Mouse (Mus musculus): ENCODE measurements around the gene AC140267.1. TPM values are rescaled to one million over a fixed set of nuclear protein-coding genes. Genes with fewer than 3 reads are reported as not detected.

Gene AC140267.1
- polyA plus RNA-seq, 1 experiment from 2014 or later: not detected

DNA sequence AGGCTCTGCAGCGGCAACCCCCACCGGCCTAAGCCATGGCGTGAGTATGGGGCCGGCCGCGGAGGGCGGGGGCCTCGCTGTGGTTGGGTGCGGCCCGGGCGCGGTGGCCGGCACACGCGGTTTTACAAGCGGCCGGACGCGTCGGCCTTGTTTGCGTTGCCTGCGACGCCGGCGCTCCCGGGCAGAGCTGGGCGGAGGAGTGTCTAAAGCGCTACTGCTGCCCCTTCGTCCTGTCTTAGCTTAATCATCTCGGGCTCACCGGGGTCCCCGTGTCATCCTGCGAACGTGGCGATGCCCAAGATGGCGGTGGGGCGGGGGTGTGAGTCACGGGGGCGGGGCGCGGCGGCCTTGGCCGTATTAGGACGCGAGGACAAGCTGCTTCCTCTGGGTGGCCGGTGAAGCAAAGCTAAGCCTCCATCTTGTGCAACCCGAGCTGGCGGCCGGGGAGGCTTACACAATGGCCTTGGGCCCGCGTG lies 20.0 kb downstream of the AC140267.1 start:
- H3K4me1 ChIP-seq (ENCODE audit: control insufficient read depth, insufficient read depth, low read length): peaks cover 33% of the 10 kb centered on the region
- peaks cover 31% of the 10 kb centered on the region for H3K36me3 ChIP-seq (ENCODE audit: control insufficient read depth, insufficient read depth, low read length)
- no peaks in the 10 kb centered on the region for H3K9me3 ChIP-seq (ENCODE audit: control insufficient read depth, low read depth, low read length)
- peak overlapping the region; percentile 100 for H3K9ac ChIP-seq (replicated peaks; ENCODE audit: low read depth, low read length)
- H3K27ac ChIP-seq (ENCODE audit: low read length): peak overlapping the region; percentile 99
- WGBS: 0% methylated on average over 51 of the region's 51 CpGs
- peak overlapping the region; percentile 96 for H3K4me2 ChIP-seq (replicated peaks; ENCODE audit: low read depth, low read length)
- ATAC-seq (ENCODE audit: insufficient number of reproducible peaks, insufficient read depth, low FRiP score, low read depth): peak; percentile 35
- H3K27me3 ChIP-seq (ENCODE audit: control insufficient read depth, insufficient read depth, low read length): no peaks in the 10 kb centered on the region
- peak overlapping the region; percentile 100 for H3K4me3 ChIP-seq (ENCODE audit: low read depth, low read length)

DNA sequence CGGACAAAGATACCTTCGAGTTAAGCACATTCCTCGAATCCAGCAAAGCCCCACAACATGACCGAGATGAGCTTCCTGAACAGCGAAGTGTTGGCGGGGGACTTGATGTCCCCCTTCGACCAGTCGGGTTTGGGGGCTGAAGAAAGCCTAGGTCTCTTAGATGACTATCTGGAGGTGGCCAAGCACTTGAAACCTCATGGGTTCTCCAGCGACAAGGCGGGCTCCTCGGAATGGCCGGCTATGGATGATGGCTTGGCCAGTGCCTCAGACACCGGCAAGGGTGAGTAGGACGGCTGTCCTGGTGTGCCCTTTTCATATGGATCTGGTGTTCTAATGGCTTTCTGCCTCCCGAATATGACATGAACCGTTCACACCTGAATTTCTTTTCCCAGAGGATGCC lies 20.6 kb downstream of the AC140267.1 start:
- peaks cover 25% of the 10 kb centered on the region for H3K36me3 ChIP-seq (ENCODE audit: control insufficient read depth, insufficient read depth, low read length)

DNA sequence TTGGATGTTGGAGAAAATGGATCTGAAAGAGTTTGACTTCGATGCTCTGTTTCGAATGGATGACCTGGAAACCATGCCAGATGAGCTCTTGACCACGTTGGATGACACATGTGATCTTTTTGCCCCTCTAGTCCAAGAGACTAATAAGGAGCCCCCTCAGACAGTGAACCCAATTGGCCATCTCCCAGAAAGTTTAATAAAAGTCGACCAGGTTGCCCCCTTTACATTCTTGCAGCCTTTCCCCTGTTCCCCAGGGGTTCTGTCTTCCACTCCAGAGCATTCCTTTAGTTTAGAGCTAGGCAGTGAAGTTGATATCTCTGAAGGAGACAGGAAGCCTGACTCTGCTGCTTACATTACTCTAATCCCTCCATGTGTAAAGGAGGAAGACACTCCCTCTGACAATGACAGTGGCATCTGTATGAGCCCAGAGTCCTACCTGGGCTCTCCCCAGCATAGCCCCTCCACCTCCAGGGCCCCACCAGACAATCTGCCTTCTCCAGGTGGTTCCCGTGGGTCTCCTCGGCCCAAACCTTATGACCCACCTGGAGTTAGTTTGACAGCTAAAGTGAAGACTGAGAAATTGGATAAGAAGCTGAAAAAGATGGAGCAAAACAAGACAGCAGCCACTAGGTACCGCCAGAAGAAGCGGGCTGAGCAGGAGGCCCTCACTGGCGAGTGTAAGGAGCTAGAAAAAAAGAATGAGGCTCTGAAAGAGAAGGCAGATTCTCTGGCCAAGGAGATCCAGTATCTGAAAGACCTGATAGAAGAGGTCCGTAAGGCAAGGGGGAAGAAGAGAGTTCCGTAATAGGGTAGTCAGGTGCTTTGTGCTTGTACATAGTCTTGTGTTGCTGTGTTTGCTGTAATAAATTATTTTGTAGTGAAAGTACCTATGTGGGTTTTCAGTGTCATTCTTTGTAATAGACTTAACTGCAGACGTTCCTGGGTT lies 21.3 kb downstream of the AC140267.1 start:
- H3K27me3 ChIP-seq (ENCODE audit: control insufficient read depth, insufficient read depth, low read length): no peaks in the 10 kb centered on the region
- peaks cover 20% of the 10 kb centered on the region for H3K36me3 ChIP-seq (ENCODE audit: control insufficient read depth, insufficient read depth, low read length)
- peak overlapping the region; percentile 99 for H3K27ac ChIP-seq (ENCODE audit: low read length)
- H3K9me3 ChIP-seq (ENCODE audit: control insufficient read depth, low read depth, low read length): no peaks in the 10 kb centered on the region
- peak overlapping the region; percentile 100 for H3K9ac ChIP-seq (replicated peaks; ENCODE audit: low read depth, low read length)
- peaks cover 33% of the 10 kb centered on the region for H3K4me1 ChIP-seq (ENCODE audit: control insufficient read depth, insufficient read depth, low read length)
- WGBS: 56% methylated on average over 12 of the region's 12 CpGs
- no peak for ATAC-seq (ENCODE audit: insufficient number of reproducible peaks, insufficient read depth, low FRiP score, low read depth)
- peak overlapping the region; percentile 96 for H3K4me2 ChIP-seq (replicated peaks; ENCODE audit: low read depth, low read length)
- H3K4me3 ChIP-seq (ENCODE audit: low read depth, low read length): peak overlapping the region; percentile 100

More for the DNA sequence above, 20.6 kb downstream of the AC140267.1 start:
- Histone ChIP-seq H3K9me3 (ENCODE audit: control insufficient read depth, low read depth, low read length) (no peaks in the 10 kb centered on the region), H3K4me2 (replicated peaks; ENCODE audit: low read depth, low read length) (peak overlapping the region; percentile 96), H3K9ac (replicated peaks; ENCODE audit: low read depth, low read length) (peak overlapping the region; percentile 100), H3K4me1 (ENCODE audit: control insufficient read depth, insufficient read depth, low read length) (peaks cover 33% of the 10 kb centered on the region), H3K27me3 (ENCODE audit: control insufficient read depth, insufficient read depth, low read length) (no peaks in the 10 kb centered on the region), H3K4me3 (ENCODE audit: low read depth, low read length) (peak overlapping the region; percentile 100), H3K27ac (ENCODE audit: low read length) (peak overlapping the region; percentile 99)
- no peak for ATAC-seq (ENCODE audit: insufficient number of reproducible peaks, insufficient read depth, low FRiP score, low read depth)
- 5% methylated on average over 16 of the region's 16 CpGs for WGBS

DNA sequence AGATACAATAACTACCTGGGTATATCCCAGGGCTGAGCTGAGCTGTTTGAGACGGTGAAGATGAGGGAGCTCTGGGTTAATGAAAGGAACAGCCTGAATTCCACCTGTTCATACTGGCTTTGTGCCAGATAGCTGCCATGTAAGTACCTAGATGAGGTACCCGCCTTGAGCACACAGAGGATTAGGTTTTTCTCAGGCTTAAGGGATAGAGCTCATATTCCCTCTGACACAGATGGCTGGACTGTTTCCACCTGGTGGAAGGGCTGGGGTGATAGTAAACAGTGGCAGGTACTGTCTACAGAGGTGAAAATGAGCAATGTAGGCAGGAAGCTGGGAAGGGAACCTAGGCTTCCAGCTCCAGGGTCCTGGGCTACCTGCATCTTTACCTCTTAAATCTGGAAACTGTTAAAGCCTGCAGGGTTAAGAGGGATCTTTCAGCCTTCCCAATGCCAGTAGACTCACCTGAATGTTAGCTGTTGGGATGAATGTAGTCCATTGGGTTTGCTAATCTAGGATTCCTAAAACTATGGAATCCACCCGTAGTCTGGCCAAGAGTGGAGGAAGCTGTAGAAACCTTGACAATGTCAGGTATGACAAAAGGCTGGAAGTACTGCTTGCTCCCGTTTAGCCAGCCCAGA lies 22.1 kb downstream of the AC140267.1 start:
- H3K4me3 ChIP-seq (ENCODE audit: low read depth, low read length): no peak overlapping the region
- no peak for ATAC-seq (ENCODE audit: insufficient number of reproducible peaks, insufficient read depth, low FRiP score, low read depth)

DNA sequence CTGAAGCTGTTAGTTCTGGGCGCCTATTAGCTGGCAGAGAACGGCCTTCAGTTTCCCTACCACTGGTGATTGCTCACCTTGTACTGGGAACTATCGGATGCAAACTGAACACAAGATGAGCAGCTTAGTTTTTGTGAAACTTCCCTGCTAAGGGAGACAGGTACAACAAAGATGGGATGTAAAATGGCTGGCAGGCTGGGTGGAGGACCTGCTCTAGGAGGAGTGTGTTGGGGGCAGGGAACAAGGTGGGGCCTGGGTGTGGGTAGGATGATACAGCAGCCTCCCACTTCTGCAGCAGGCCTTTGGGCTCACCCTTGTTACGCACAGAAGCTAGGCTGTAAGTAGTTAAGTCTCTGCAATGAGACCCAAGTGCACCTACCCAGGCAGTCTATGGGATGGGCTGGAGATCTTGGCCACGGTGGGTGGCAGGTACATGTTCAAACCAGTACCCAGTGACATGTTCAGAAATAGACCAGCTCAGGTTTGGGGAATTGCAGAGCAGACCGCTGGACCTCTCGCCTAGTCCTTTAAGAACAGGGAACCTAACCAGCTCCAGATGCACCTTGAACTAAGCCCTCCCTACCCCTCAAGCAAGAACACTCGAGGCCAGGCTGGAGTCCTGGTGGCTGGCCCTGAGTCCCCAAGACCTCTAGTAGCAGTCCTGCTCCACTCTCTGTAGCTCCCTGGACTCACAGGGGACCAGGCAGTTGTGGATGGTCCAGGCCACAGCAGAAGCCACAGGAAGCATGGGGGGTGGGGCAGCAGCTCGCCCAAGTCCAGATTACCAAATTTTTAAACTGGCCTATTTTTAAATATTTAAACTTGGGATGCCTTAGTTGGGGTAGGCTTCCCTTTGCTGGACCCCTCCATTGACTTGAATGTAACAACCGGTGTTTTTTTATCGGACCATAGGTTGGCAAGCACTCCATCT lies 22.9 kb downstream of the AC140267.1 start:
- Histone ChIP-seq H3K4me2 (replicated peaks; ENCODE audit: low read depth, low read length) (no peak overlapping the region), H3K4me3 (ENCODE audit: low read depth, low read length) (no peak overlapping the region), H3K27ac (ENCODE audit: low read length) (peak overlapping the region; percentile 29; the same call in 1 of the 2 replicates), H3K9ac (replicated peaks; ENCODE audit: low read depth, low read length) (no peak overlapping the region), H3K36me3 (ENCODE audit: control insufficient read depth, insufficient read depth, low read length) (peaks cover 19% of the 10 kb centered on the region), H3K4me1 (ENCODE audit: control insufficient read depth, insufficient read depth, low read length) (peaks cover 29% of the 10 kb centered on the region), H3K9me3 (ENCODE audit: control insufficient read depth, low read depth, low read length) (no peaks in the 10 kb centered on the region), H3K27me3 (ENCODE audit: control insufficient read depth, insufficient read depth, low read length) (no peaks in the 10 kb centered on the region)
- 55% methylated on average over 11 of the region's 11 CpGs for WGBS
- no peak for ATAC-seq (ENCODE audit: insufficient number of reproducible peaks, insufficient read depth, low FRiP score, low read depth)

More for the DNA sequence above, 22.1 kb downstream of the AC140267.1 start:
- WGBS: 11% methylated on average over 4 of the region's 4 CpGs
- Histone ChIP-seq H3K9ac (replicated peaks; ENCODE audit: low read depth, low read length) (no peak overlapping the region), H3K36me3 (ENCODE audit: control insufficient read depth, insufficient read depth, low read length) (peaks cover 19% of the 10 kb centered on the region), H3K9me3 (ENCODE audit: control insufficient read depth, low read depth, low read length) (no peaks in the 10 kb centered on the region), H3K4me1 (ENCODE audit: control insufficient read depth, insufficient read depth, low read length) (peaks cover 29% of the 10 kb centered on the region), H3K4me2 (replicated peaks; ENCODE audit: low read depth, low read length) (peak overlapping the region; percentile 96), H3K27ac (ENCODE audit: low read length) (peak overlapping the region; percentile 99; the same call in 1 of the 2 replicates), H3K27me3 (ENCODE audit: control insufficient read depth, insufficient read depth, low read length) (no peaks in the 10 kb centered on the region)

DNA sequence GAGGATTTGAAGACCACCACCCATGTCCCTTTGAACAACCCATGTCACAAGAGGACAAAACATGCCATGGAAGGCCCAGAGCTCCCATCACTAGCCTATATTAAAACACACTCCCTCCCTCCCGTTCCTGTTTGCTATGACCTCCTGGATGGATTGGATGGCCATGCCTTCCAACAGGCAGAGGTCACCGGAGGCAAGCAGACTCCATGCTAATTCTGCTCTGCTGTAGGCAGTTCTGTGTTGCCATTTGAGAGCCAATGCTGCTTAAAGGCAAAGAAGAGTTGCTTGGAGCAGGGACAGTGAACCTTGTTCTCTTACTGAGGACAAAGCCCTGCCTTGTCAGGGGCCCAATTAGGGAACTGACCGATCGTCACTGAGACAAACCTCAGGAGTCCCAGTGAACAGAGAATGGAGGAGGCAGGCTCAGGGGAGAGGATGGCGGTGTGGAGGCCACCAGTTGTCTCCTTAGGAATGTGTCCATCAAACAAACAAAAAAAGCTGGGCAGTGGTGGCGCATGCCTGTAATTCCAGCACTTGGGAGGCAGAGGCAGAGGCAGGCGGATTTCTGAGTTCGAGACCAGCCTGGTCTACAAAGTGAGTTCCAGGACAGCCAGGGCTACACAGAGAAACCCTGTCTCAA lies 23.9 kb downstream of the AC140267.1 start:
- Histone ChIP-seq H3K4me3 (ENCODE audit: low read depth, low read length) (no peak overlapping the region), H3K9me3 (ENCODE audit: control insufficient read depth, low read depth, low read length) (no peaks in the 10 kb centered on the region), H3K27me3 (ENCODE audit: control insufficient read depth, insufficient read depth, low read length) (no peaks in the 10 kb centered on the region), H3K36me3 (ENCODE audit: control insufficient read depth, insufficient read depth, low read length) (peaks cover 19% of the 10 kb centered on the region), H3K4me1 (ENCODE audit: control insufficient read depth, insufficient read depth, low read length) (peaks cover 21% of the 10 kb centered on the region), H3K9ac (replicated peaks; ENCODE audit: low read depth, low read length) (no peak overlapping the region), H3K27ac (ENCODE audit: low read length) (no peak overlapping the region), H3K4me2 (replicated peaks; ENCODE audit: low read depth, low read length) (no peak overlapping the region)
- WGBS: 72% methylated on average over 8 of the region's 8 CpGs
- ATAC-seq (ENCODE audit: insufficient number of reproducible peaks, insufficient read depth, low FRiP score, low read depth): no peak

DNA sequence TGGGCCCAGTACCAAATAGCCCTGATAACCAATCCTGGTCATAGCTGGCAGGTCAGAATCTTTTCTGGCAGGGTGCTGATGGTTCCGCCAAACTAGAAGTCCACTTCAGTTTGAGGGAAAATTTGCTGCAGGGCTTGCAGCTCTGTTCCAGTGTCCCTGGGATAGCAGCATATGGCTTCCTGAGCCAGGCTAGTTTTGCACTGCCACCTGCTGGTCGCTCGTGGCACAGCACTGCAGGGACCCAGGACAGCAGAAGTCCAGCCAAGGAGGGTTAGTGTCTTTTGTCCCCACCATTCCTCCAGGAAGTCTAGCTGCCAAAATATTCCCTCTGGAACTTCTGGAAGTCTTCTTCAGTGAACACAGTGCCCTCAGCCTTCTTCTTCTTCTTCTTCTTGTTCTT lies 25.0 kb downstream of the AC140267.1 start:
- no peaks in the 10 kb centered on the region for H3K9me3 ChIP-seq (ENCODE audit: control insufficient read depth, low read depth, low read length)
- no peak overlapping the region for H3K4me2 ChIP-seq (replicated peaks; ENCODE audit: low read depth, low read length)
- WGBS: 12% methylated on average over 3 of the region's 3 CpGs
- no peak overlapping the region for H3K27ac ChIP-seq (ENCODE audit: low read length)
- H3K9ac ChIP-seq (replicated peaks; ENCODE audit: low read depth, low read length): no peak overlapping the region
- peaks cover 21% of the 10 kb centered on the region for H3K4me1 ChIP-seq (ENCODE audit: control insufficient read depth, insufficient read depth, low read length)
- peaks cover 19% of the 10 kb centered on the region for H3K36me3 ChIP-seq (ENCODE audit: control insufficient read depth, insufficient read depth, low read length)
- ATAC-seq (ENCODE audit: insufficient number of reproducible peaks, insufficient read depth, low FRiP score, low read depth): no peak
- no peak overlapping the region for H3K4me3 ChIP-seq (ENCODE audit: low read depth, low read length)
- H3K27me3 ChIP-seq (ENCODE audit: control insufficient read depth, insufficient read depth, low read length): no peaks in the 10 kb centered on the region

All from stomach, embryonic 14.5 days (tissue).